Mouse (Mus musculus) cortical plate, adult 2 months (tissue): ENCODE measurements around the gene Csf3r.

Experiments
- CTCF ChIP-seq: fragments of 200-500 bp; IDR thresholded peaks from 2 replicates; pipeline ENCODE4 v1.5.1; 2011; ENCODE audit warnings: mild to moderate bottlenecking, control low read depth, low read length; ENCODE audit not compliant: insufficient read depth; ENCODE audit errors: extremely low read depth
- POLR2A ChIP-seq: fragments of 200-500 bp; IDR thresholded peaks from 2 replicates; pipeline ENCODE4 v1.6.1; 2011; ENCODE audit warnings: mild to moderate bottlenecking, low read length, control low read depth; ENCODE audit not compliant: insufficient read depth; ENCODE audit errors: extremely low read depth

DNA sequence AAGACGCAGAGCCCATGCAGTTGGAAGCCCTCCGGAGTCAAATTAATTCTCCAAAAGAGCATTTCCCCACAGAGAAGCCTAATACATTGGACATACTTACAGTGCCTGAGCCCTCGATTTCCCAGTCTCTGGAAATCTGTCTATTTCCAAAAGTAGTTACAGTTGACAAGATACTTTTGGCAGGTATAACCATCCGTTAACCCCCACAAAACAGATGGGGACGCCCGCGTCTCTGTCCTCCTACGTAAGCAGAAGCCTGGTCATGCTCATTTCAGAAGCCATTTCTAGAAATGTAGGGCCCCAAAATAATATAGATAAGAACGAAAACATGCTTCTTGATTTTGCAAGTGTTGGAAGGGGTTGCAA is 34.6 kb downstream of the Csf3r start:
- TF ChIP-seq POLR2A (no peak), CTCF (no peak)
